Mouse (Mus musculus): ENCODE results near the gene Thada. TPM values are rescaled to one million over a fixed set of nuclear protein-coding genes. Genes with fewer than 3 reads are reported as not detected.

Gene Thada
- total and polyA plus RNA-seq, 3 experiments = 17.3 to 26.7 (median 22.2) TPM

DNA sequence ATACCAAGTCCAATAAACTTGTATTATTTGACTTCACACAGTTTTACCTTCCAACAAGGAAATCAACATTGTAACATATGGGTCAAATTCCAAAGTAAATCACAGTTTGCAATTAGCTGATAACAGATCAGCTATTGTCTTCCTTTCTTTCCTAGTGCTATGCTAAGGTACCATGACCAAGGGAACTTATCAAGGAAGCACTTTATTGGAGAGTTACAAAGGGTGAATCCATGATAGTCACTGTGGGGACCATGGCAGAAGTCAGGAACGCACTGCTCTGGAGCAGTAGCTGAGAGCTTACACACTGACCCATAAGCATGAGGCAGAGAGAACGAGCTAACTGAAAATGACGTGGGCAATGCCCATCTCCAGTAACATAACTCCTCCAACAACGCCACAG lies 89.1 kb downstream of the Thada start:
- peaks cover 0 to 15% of the 10 kb centered on the region in 2 experiments; a peak in 1 of 4 replicates for H3K4me1 ChIP-seq (ENCODE audit: control insufficient read depth in 1 of 2, insufficient read depth in 2 of 2)
- no peak overlapping the region for H3K4me3 ChIP-seq (replicated peaks in 1 of 3; ENCODE audit: low read depth in 2 of 3, low read length in 2 of 3, poor library complexity in 1 of 3)
- DNase-seq (ENCODE audit: extremely low read depth) = no peak
- no peak overlapping the region for H3K27ac ChIP-seq (ENCODE audit: insufficient read depth, low read depth)
- no peaks in the 10 kb centered on the region for H3K79me2 ChIP-seq (replicated peaks; ENCODE audit: control insufficient read depth, extremely low read depth, insufficient read depth, poor library complexity, severe bottlenecking)
- no peak for TF ChIP-seq GABPA (IDR thresholded peaks at IDR 0.05; ENCODE audit: insufficient replicate concordance, low read depth, low read length)
- no peak for TF ChIP-seq MEF2A (IDR thresholded peaks at IDR 0.05; ENCODE audit: borderline replicate concordance, low read depth, low read length)
- no peak for TF ChIP-seq CHD2 (IDR thresholded peaks at IDR 0.05; ENCODE audit: low read length)
- no peak for TF ChIP-seq CHD1 (IDR thresholded peaks at IDR 0.05; ENCODE audit: low read depth, low read length)
- TF ChIP-seq USF1 (IDR thresholded peaks at IDR 0.05; ENCODE audit: low read depth, low read length) = no peak
- TF ChIP-seq JUND (conservative IDR thresholded peaks at IDR 0.05; ENCODE audit: low read depth, low read length) = no peak
- no peak for TF ChIP-seq MYC (IDR thresholded peaks at IDR 0.05; ENCODE audit: low read depth, low read length)
- TF ChIP-seq CTCF (conservative IDR thresholded peaks at IDR 0.05 in 1 of 2, IDR thresholded peaks at IDR 0.05 in 1 of 2; ENCODE audit: low read depth in 2 of 2, low read length in 2 of 2) = no peak
- no peak for TF ChIP-seq NELFE (IDR thresholded peaks at IDR 0.05; ENCODE audit: low read depth, low read length)
- no peak for TF ChIP-seq RAD21 (IDR thresholded peaks at IDR 0.05; ENCODE audit: low read depth, low read length)
- TF ChIP-seq USF2 (conservative IDR thresholded peaks at IDR 0.05; ENCODE audit: low read depth, low read length) = no peak
- no peak for TF ChIP-seq ELF1 (IDR thresholded peaks at IDR 0.05; ENCODE audit: low read depth, low read length)
- TF ChIP-seq MAZ (IDR thresholded peaks at IDR 0.05; ENCODE audit: low read depth, low read length) = no peak
- no peaks in the 10 kb centered on the region for H3K27me3 ChIP-seq (replicated peaks)
- dilution Hi-C loops (cut with MboI; ENCODE audit: extremely low pct_ligation_motif_present, extremely low pct_unique_long_range_greater_than_20kb, low sequenced_read_pairs) = no loop called here
- in situ Hi-C loops (cut with MboI; ENCODE audit: low pct_ligation_motif_present, low pct_unique_long_range_greater_than_20kb, low sequenced_read_pairs) = loop anchor here (5.0 to 25.0 kb wide), 2 partner anchors 180 to 465 kb away; no protein-coding TSS in a partner anchor
- H3K9ac ChIP-seq (ENCODE audit: insufficient read depth, low read depth) = no peak overlapping the region
- no peaks in the 10 kb centered on the region for H3K9me3 ChIP-seq (replicated peaks; ENCODE audit: low read length)
- H3K4me2 ChIP-seq (ENCODE audit: insufficient read depth, low read depth, poor library complexity, severe bottlenecking) = no peak overlapping the region
- H3K36me3 ChIP-seq (replicated peaks in 1 of 2; ENCODE audit: control insufficient read depth in 1 of 2, insufficient read depth in 1 of 2, low read length in 1 of 2) = peaks cover 17 to 65% of the 10 kb centered on the region in 2 experiments

DNA sequence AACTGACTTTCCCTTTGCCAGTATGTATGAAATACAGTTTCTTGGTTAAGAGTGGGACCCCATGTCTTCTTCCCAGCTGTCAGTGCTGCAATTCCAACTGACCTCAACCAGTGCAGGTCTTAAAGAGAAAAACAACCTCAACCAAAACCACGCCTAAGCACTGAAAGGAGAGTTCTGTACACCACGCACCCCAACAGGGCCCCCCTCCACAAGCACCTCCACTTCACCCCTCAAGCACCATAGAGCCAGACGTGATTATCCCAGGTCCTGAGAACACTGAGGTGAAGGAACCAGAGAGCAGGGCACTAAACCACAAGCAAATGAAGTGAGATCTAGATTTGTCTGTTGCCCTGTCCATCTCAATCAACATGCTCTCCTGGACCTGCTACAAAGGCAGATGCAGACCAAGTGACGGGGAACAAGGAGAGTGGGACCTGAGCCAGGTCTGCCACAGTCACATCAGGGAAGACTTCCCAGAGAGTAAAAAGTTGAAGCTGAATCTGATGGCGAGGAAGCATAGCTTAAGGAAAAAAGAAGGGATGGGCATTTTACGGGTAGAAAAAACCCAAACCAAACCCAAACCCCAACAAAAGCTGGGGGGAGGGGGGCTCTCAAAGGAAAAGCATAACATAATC lies 93.5 kb downstream of the Thada start:
- Histone ChIP-seq H3K9me3 (replicated peaks; ENCODE audit: low read length) (no peaks in the 10 kb centered on the region), H3K36me3 (replicated peaks in 1 of 2; ENCODE audit: control insufficient read depth in 1 of 2, insufficient read depth in 1 of 2, low read length in 1 of 2) (peaks cover 28 to 75% of the 10 kb centered on the region in 2 experiments), H3K9ac (ENCODE audit: insufficient read depth, low read depth) (no peak overlapping the region), H3K79me2 (replicated peaks; ENCODE audit: control insufficient read depth, extremely low read depth, insufficient read depth, poor library complexity, severe bottlenecking) (no peaks in the 10 kb centered on the region), H3K4me2 (ENCODE audit: insufficient read depth, low read depth, poor library complexity, severe bottlenecking) (no peak overlapping the region), H3K4me1 (ENCODE audit: control insufficient read depth in 1 of 2, insufficient read depth in 2 of 2) (peaks cover 0 to 9% of the 10 kb centered on the region in 2 experiments; a peak in 1 of 4 replicates), H3K4me3 (replicated peaks in 1 of 3; ENCODE audit: low read depth in 2 of 3, low read length in 2 of 3, poor library complexity in 1 of 3) (no peak overlapping the region), H3K27me3 (replicated peaks) (no peaks in the 10 kb centered on the region), H3K27ac (ENCODE audit: insufficient read depth, low read depth) (no peak overlapping the region)
- dilution Hi-C loops (cut with MboI; ENCODE audit: extremely low pct_ligation_motif_present, extremely low pct_unique_long_range_greater_than_20kb, low sequenced_read_pairs) (no loop called here), in situ Hi-C loops (cut with MboI; ENCODE audit: low pct_ligation_motif_present, low pct_unique_long_range_greater_than_20kb, low sequenced_read_pairs) (no loop called here)
- DNase-seq (ENCODE audit: extremely low read depth) = no peak
- no peak for TF ChIP-seq E2F4 (IDR thresholded peaks at IDR 0.05; ENCODE audit: insufficient replicate concordance, low read depth, low read length)
- TF ChIP-seq CHD1 (IDR thresholded peaks at IDR 0.05; ENCODE audit: low read depth, low read length) = no peak
- TF ChIP-seq MAZ (IDR thresholded peaks at IDR 0.05; ENCODE audit: low read depth, low read length) = no peak
- no peak for TF ChIP-seq RAD21 (IDR thresholded peaks at IDR 0.05; ENCODE audit: low read depth, low read length)

Measured in CH12.LX (cell line).